Mouse (Mus musculus) liver, embryonic 11.5 days (tissue): Measurements from ENCODE around the gene Olfr1368. TPM values are rescaled to one million over a fixed set of nuclear protein-coding genes. Genes with fewer than 3 reads are reported as not detected.

Source experiments
- ATAC-seq: fragments of 200-750 bp; cut with Nextera tagmentation; replicated peaks from 2 replicates; pipeline ENCODE4 v1.8.0; 2017; ENCODE audit warnings: moderate number of reproducible peaks, mild to moderate bottlenecking, moderate TSS enrichment, moderate library complexity; ENCODE audit not compliant: low FRiP score
- DNase-seq: peaks from one replicate; pipeline ENCODE4 v3.0.0-alpha.2; 2017; ENCODE audit warnings: low spot score
- H3K27ac ChIP-seq: fragments of 300-500 bp; sonication (generic); 2 replicates; pipeline ENCODE4 v1.5.1; 2014; ENCODE audit warnings: mild to moderate bottlenecking, low read depth, low read length, control low read depth
- H3K27me3 ChIP-seq: fragments of 300-500 bp; sonication (generic); replicated peaks from 2 replicates; pipeline ENCODE4 v1.6.1; 2014; ENCODE audit warnings: low read length, mixed read lengths; ENCODE audit not compliant: control insufficient read depth, insufficient read depth
- H3K36me3 ChIP-seq: fragments of 300-500 bp; sonication (generic); 2 replicates; pipeline ENCODE4 v1.6.1; 2014; ENCODE audit warnings: mild to moderate bottlenecking, low read length, moderate library complexity, mixed read lengths; ENCODE audit not compliant: control insufficient read depth, insufficient read depth
- H3K4me1 ChIP-seq: fragments of 300-500 bp; sonication (generic); replicated peaks from 2 replicates; pipeline ENCODE4 v1.6.1; 2014; ENCODE audit warnings: low read length, mixed read lengths; ENCODE audit not compliant: control insufficient read depth, insufficient read depth
- H3K4me2 ChIP-seq: fragments of 300-500 bp; sonication (generic); 2 replicates; pipeline ENCODE4 v1.6.1; 2014; ENCODE audit warnings: mild to moderate bottlenecking, control low read depth, moderate library complexity
- H3K4me3 ChIP-seq: fragments of 300-500 bp; sonication (generic); 2 replicates; pipeline ENCODE4 v1.5.1; 2014; ENCODE audit warnings: low read depth, low read length, control low read depth
- H3K9ac ChIP-seq: fragments of 300-500 bp; sonication (generic); 2 replicates; pipeline ENCODE4 v1.6.1; 2014; ENCODE audit warnings: low read depth, low read length, control low read depth
- H3K9me3 ChIP-seq: fragments of 300-500 bp; sonication (generic); 2 replicates; pipeline ENCODE4 v1.6.1; 2016; ENCODE audit warnings: low read length, inconsistent platforms, mixed read lengths; ENCODE audit not compliant: control insufficient read depth
- WGBS: fragments of 180-500 bp; shearing (Covaris S2); extraction: QIAGEN DNeasy Blood & Tissue Kit; methylation state at CpG from one replicate; pipeline ENCODE4 v1.1.7; 2014; 5-methylcytosine and 5-hydroxymethylcytosine counted together
- polyA plus RNA-seq: library from polyadenylated mRNA; unstranded; fragments of >200 nt; fragmentation: Nextera tagmentation; extraction: Ambion mirVana; gene quantifications from 2 replicates; pipeline ENCODE4 v1.2.1, GENCODE M21; 2014

The Olfr1368 gene
- polyA plus RNA-seq, 1 experiment from 2014 or later: not detected

- Histone ChIP-seq H3K27me3 (no peaks in the 10 kb centered on the region), H3K36me3 (peaks cover 16% of the 10 kb centered on the region), H3K4me2 (peak overlapping the region; percentile 98), H3K9ac (peak overlapping the region; percentile 99), H3K4me1 (peaks cover 22% of the 10 kb centered on the region), H3K27ac (0 out of 2 replicates have a peak overlapping the region, but pooled peaks have one; percentile 15), H3K9me3 (no peaks in the 10 kb centered on the region), H3K4me3 (peak overlapping the region; percentile 100; the same call in 1 of the 2 replicates)
- 68% methylated on average over 5 of the region's 5 CpGs for WGBS
- ATAC-seq: no peak
- no peak for DNase-seq
Observed at GRCm38 (mm10) chr13:21178364-21178763, 32.7 kb upstream of the Olfr1368 start.

- Histone ChIP-seq H3K9me3 (no peaks in the 10 kb centered on the region), H3K36me3 (peaks cover 11% of the 10 kb centered on the region; the same call in 1 of the 2 replicates), H3K4me3 (no peak overlapping the region), H3K4me1 (peaks cover 22% of the 10 kb centered on the region), H3K4me2 (no peak overlapping the region), H3K27ac (no peak overlapping the region), H3K9ac (no peak overlapping the region), H3K27me3 (no peaks in the 10 kb centered on the region)
- ATAC-seq: no peak
- no peak for DNase-seq
- 59% methylated on average over 5 of the region's 5 CpGs for WGBS
Observed at GRCm38 (mm10) chr13:21177657-21178056, 32.0 kb upstream of the Olfr1368 start.

DNA sequence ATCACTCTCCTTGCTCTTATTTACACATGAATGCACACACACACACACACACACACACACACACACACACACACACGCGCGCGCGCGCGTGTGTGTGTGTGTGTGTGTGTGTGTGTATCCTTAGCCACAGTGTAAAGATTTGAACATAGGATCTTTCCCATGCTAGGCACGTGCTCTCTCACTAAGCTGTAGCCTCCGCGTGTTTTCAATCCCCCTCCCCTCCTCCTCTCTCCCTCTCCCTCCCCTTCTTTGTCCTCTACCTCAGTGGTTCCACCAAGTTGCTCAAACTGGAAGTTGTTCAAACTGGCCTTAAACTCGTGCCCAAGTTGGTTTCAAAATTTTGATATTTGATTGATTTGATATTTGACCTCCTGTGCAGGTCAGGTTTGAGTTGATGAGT is 31.1 kb upstream of the Olfr1368 start:
- peaks cover 15% of the 10 kb centered on the region for H3K4me1 ChIP-seq
- H3K9ac ChIP-seq: no peak overlapping the region
- H3K4me2 ChIP-seq: no peak overlapping the region
- no peaks in the 10 kb centered on the region for H3K27me3 ChIP-seq
- no peak for ATAC-seq
- H3K9me3 ChIP-seq: no peaks in the 10 kb centered on the region
- H3K4me3 ChIP-seq: no peak overlapping the region
- H3K27ac ChIP-seq: no peak overlapping the region
- H3K36me3 ChIP-seq: peaks cover 2% of the 10 kb centered on the region; the same call in 1 of the 2 replicates
- WGBS: 80% methylated on average over 11 of the region's 11 CpGs
- no peak for DNase-seq

GRCm38 (mm10) chr13:21173072-21173471 is 27.4 kb upstream of the Olfr1368 start:
- DNase-seq: peak; percentile 63
- under 1% methylated on average over 11 of the region's 11 CpGs for WGBS
- no peaks in the 10 kb centered on the region for H3K27me3 ChIP-seq
- H3K9me3 ChIP-seq: no peaks in the 10 kb centered on the region
- H3K27ac ChIP-seq: no peak overlapping the region; the same call in 1 of the 2 replicates
- H3K4me2 ChIP-seq: peak overlapping the region; percentile 99
- peak overlapping the region; percentile 49 for H3K4me3 ChIP-seq
- peaks cover 8% of the 10 kb centered on the region for H3K4me1 ChIP-seq
- H3K9ac ChIP-seq: peak overlapping the region; percentile 57
- no peak; the same call in 1 of the 2 replicates for ATAC-seq
- no peaks in the 10 kb centered on the region for H3K36me3 ChIP-seq

- H3K27ac ChIP-seq: no peak overlapping the region; the same call in 1 of the 2 replicates
- peak overlapping the region; percentile 99 for H3K4me2 ChIP-seq
- ATAC-seq (peak; percentile 80), DNase-seq (peak; percentile 85)
- whole genome bisulfite sequencing: under 1% methylated on average over 16 of the region's 16 CpGs
- peak overlapping the region; percentile 49 for H3K4me3 ChIP-seq
- H3K36me3 ChIP-seq: no peaks in the 10 kb centered on the region
- no peaks in the 10 kb centered on the region for H3K27me3 ChIP-seq
- peak overlapping the region; percentile 57 for H3K9ac ChIP-seq
- H3K4me1 ChIP-seq: peaks cover 8% of the 10 kb centered on the region
- H3K9me3 ChIP-seq: no peaks in the 10 kb centered on the region
Observed at GRCm38 (mm10) chr13:21172241-21173027, 26.8 kb upstream of the Olfr1368 start.

DNA sequence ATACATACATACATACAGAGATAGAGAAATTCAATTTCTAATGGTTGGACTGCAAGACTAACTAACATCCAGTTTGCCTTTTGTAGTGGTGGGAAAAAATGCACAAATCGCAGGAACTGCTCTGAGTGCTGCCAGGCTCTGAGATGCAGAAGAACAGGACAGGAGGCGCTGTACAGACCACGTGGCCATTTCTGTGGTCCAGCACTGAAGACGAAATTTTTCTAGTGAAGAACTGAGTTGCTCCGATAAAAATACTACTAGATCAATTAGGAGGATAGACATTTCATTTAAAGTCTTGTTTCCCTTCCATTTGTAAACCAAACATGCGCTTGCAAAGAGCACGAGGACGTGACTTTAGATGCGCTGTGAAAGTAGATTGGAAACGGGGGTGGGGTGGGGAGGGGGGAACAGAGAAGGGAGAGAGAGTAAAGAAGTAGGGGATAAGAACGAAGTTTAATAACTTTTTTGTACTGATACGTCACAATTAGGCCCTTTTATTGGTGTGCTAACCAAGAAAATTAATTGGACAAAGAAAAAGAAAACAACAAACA is 26.0 kb upstream of the Olfr1368 start:
- ATAC-seq: no peak

DNA sequence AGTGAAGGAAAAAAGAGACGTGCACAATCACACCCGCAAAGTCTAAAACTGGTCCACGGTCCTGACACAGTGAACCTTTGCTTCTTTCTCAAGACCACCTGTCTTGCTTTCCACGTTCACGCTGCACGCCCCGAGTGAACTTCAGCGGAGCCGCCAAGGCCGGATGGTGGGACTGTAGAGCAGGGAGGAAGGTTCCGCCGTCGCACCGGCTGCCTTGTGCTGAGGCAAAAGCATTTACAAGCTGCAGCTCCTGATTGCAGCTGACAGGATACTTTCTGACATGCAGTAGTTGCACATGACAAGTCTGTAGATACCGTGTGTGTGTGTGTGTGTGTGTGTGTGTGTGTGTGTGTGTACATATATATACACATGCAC is 25.5 kb upstream of the Olfr1368 start:
- H3K9ac ChIP-seq: peak overlapping the region; percentile 40; the same call in 1 of the 2 replicates

More for the DNA sequence above, 26.0 kb upstream of the Olfr1368 start:
- Histone ChIP-seq H3K4me1 (peaks cover 8% of the 10 kb centered on the region), H3K9ac (peak overlapping the region; percentile 27; the same call in 1 of the 2 replicates), H3K4me2 (peak overlapping the region; percentile 99), H3K9me3 (no peaks in the 10 kb centered on the region), H3K27me3 (no peaks in the 10 kb centered on the region), H3K4me3 (peak overlapping the region; percentile 49), H3K27ac (no peak overlapping the region), H3K36me3 (no peaks in the 10 kb centered on the region)
- DNase-seq: no peak
- under 1% methylated on average over 12 of the region's 12 CpGs for WGBS

GRCm38 (mm10) chr13:21170431-21171155 is 24.9 kb upstream of the Olfr1368 start:
- DNase-seq: no peak
- Histone ChIP-seq H3K4me2 (peak overlapping the region; percentile 99), H3K4me1 (peaks cover 8% of the 10 kb centered on the region), H3K9me3 (no peaks in the 10 kb centered on the region), H3K27me3 (no peaks in the 10 kb centered on the region), H3K36me3 (no peaks in the 10 kb centered on the region), H3K4me3 (peak overlapping the region; percentile 69), H3K27ac (no peak overlapping the region; the same call in 1 of the 2 replicates), H3K9ac (peak overlapping the region; percentile 40; the same call in 1 of the 2 replicates)
- no peak for ATAC-seq
- 45% methylated on average over 17 of the region's 17 CpGs for WGBS

More for the DNA sequence above, 25.5 kb upstream of the Olfr1368 start:
- no peaks in the 10 kb centered on the region for H3K36me3 ChIP-seq
- 13% methylated on average over 15 of the region's 15 CpGs for WGBS
- no peak for ATAC-seq
- H3K4me2 ChIP-seq: peak overlapping the region; percentile 99
- no peaks in the 10 kb centered on the region for H3K9me3 ChIP-seq
- peak overlapping the region; percentile 44 for H3K4me3 ChIP-seq
- peaks cover 8% of the 10 kb centered on the region for H3K4me1 ChIP-seq
- H3K27ac ChIP-seq: no peak overlapping the region
- H3K27me3 ChIP-seq: no peaks in the 10 kb centered on the region
- no peak for DNase-seq
